8 mouse cellular contexts compared by ENCODE assay signal in genomic region chr16:46487436-46488097, GRCm38 (mm10). TPM values are rescaled to one million over a fixed set of nuclear protein-coding genes. Genes with fewer than 3 reads are reported as not detected.
DNase-seq lines count a peak whose midpoint lies in the region; ATAC-seq and TF ChIP-seq lines count a peak whose summit lies in the region.

No protein-coding gene starts in this region.

- H3K9me3 ChIP-seq in neural tube, embryonic 11.5 days (ENCODE audit: control insufficient read depth, low read length), result no peaks in the 10 kb centered on the region
- no peaks in the 10 kb centered on the region for H3K9me3 ChIP-seq in forebrain, postnatal 0 days (ENCODE audit: low read length)
- no peaks in the 10 kb centered on the region for H3K9me3 ChIP-seq in liver, postnatal 0 days (ENCODE audit: low read length)

- H3K36me3 ChIP-seq in neural tube, embryonic 11.5 days (ENCODE audit: control insufficient read depth, insufficient read depth, low read length), result no peaks in the 10 kb centered on the region
- no peaks in the 10 kb centered on the region for H3K36me3 ChIP-seq in forebrain, postnatal 0 days (ENCODE audit: insufficient read depth)
- H3K36me3 ChIP-seq in liver, postnatal 0 days (replicated peaks; ENCODE audit: insufficient read depth, low read length), result no peaks in the 10 kb centered on the region

- no peak overlapping the region for H3K27ac ChIP-seq in neural tube, embryonic 11.5 days (ENCODE audit: low read depth, low read length)
- no peak overlapping the region for H3K27ac ChIP-seq in forebrain, postnatal 0 days (ENCODE audit: low read depth, low read length)
- H3K27ac ChIP-seq in liver, postnatal 0 days (ENCODE audit: low read depth), result no peak overlapping the region

- H3K4me3 ChIP-seq in neural tube, embryonic 11.5 days (ENCODE audit: low read depth, low read length), result no peak overlapping the region
- H3K4me3 ChIP-seq in forebrain, postnatal 0 days (ENCODE audit: low read depth, low read length), result no peak overlapping the region
- no peak overlapping the region for H3K4me3 ChIP-seq in liver, postnatal 0 days (ENCODE audit: low read depth, low read length)

- ATAC-seq in neural tube, embryonic 11.5 days (ENCODE audit: insufficient read depth, low FRiP score, low TSS enrichment), result 0 out of 2 replicates have a peak, but pooled peaks have one; percentile 56
- peak; percentile 75; the same call in 1 of the 2 replicates for ATAC-seq in forebrain, postnatal 0 days
- ATAC-seq in liver, postnatal 0 days, result no peak

- no peak overlapping the region for H3K9ac ChIP-seq in neural tube, embryonic 11.5 days (ENCODE audit: low read length)
- no peak overlapping the region for H3K9ac ChIP-seq in forebrain, postnatal 0 days
- no peak overlapping the region for H3K9ac ChIP-seq in liver, postnatal 0 days (replicated peaks)

- no peaks in the 10 kb centered on the region for H3K4me1 ChIP-seq in neural tube, embryonic 11.5 days (ENCODE audit: control insufficient read depth, insufficient read depth, low read length)
- H3K4me1 ChIP-seq in forebrain, postnatal 0 days (ENCODE audit: insufficient read depth), result no peaks in the 10 kb centered on the region
- no peaks in the 10 kb centered on the region for H3K4me1 ChIP-seq in liver, postnatal 0 days (ENCODE audit: insufficient read depth)

- no peak for TF ChIP-seq EP300 in liver, postnatal 0 days (IDR thresholded peaks at IDR 0.05; ENCODE audit: low read depth)

- DNase-seq in neural tube, embryonic 11.5 days (ENCODE audit: low spot score), result peak; percentile 60
- no peak for DNase-seq in neural tube, embryonic 10.5 days (ENCODE audit: extremely low spot score, low spot score)
- peak; percentile 53 for DNase-seq in cerebellum, adult 11 months
- peak; percentile 82 for DNase-seq in forebrain, postnatal 0 days
- DNase-seq in kidney, adult 18-20 months, result peak; percentile 60
- DNase-seq in liver, postnatal 0 days, result peak; percentile 29
- peak; percentile 42 for DNase-seq in right cerebral cortex, postnatal 14 days
- DNase-seq in spleen, postnatal 4 days (ENCODE audit: low spot score in 2 of 2), result no peak

- peak; percentile 80 for TF ChIP-seq CTCF in forebrain, postnatal 0 days (IDR thresholded peaks at IDR 0.05; ENCODE audit: low read depth)
- TF ChIP-seq CTCF in liver, postnatal 0 days (IDR thresholded peaks at IDR 0.05; ENCODE audit: low read depth), result peak; percentile 70

- no peaks in the 10 kb centered on the region for H3K27me3 ChIP-seq in neural tube, embryonic 11.5 days (ENCODE audit: control insufficient read depth, insufficient read depth, low read length)
- no peaks in the 10 kb centered on the region for H3K27me3 ChIP-seq in forebrain, postnatal 0 days (ENCODE audit: insufficient read depth, low read length)
- H3K27me3 ChIP-seq in liver, postnatal 0 days (ENCODE audit: insufficient read depth, low read length), result no peaks in the 10 kb centered on the region

- 57% methylated on average over 3 of the region's 3 CpGs for WGBS in neural tube, embryonic 11.5 days
- 57% methylated on average over 3 of the region's 3 CpGs for WGBS in forebrain, postnatal 0 days
- WGBS in liver, postnatal 0 days (ENCODE audit: insufficient replicate concordance), result 49% methylated on average over 3 of the region's 3 CpGs

- H3K4me2 ChIP-seq in neural tube, embryonic 11.5 days (ENCODE audit: low read depth), result no peak overlapping the region
- H3K4me2 ChIP-seq in forebrain, postnatal 0 days (ENCODE audit: low read depth), result no peak overlapping the region
- no peak overlapping the region for H3K4me2 ChIP-seq in liver, postnatal 0 days (ENCODE audit: low read depth, low read length)

RNA-seq across cellular contexts. Expression of gene Nectin3, which starts 10.8 kb away (rescaled TPM):
- polyA plus RNA-seq in neural tube, embryonic 11.5 days (2014; fragmentation: Nextera tagmentation; extraction: Ambion mirVana), result 40.5 and 43.4 TPM in 2 replicates
- 64.1 and 75.4 TPM in 2 replicates for total RNA-seq in forebrain, postnatal 0 days (2014; rRNA removed)
- polyA plus RNA-seq in forebrain, postnatal 0 days (2015; fragmentation: Nextera tagmentation; extraction: Ambion mirVana), result 31.9 and 34.8 TPM in 2 replicates
- 16.3 and 18.6 TPM in 2 replicates for polyA plus RNA-seq in liver, postnatal 0 days (2015; fragmentation: Nextera tagmentation; extraction: Ambion mirVana)

Comparison
In these comparisons a context has a peak if more than half of its experiments do, and no peak if none do; other contexts are left out.
1. DNase-seq: peak in neural tube, embryonic 11.5 days (single experiment), cerebellum, adult 11 months (single experiment), forebrain, postnatal 0 days (single experiment), kidney, adult 18-20 months (single experiment), liver, postnatal 0 days (single experiment) and right cerebral cortex, postnatal 14 days (single experiment); none in neural tube, embryonic 10.5 days (single experiment) and spleen, postnatal 4 days (0 of 2).